Mouse (Mus musculus): ENCODE measurements around the gene Cyren. TPM values are rescaled to one million over a fixed set of nuclear protein-coding genes. Genes with fewer than 3 reads are reported as not detected.

Gene Cyren
- total RNA-seq, 2 experiments from 2014 or later = 5.6 to 7.2 TPM

GRCm38 (mm10) chr6:34865213-34865612 is 12.6 kb downstream of the Cyren start:
- intact Hi-C loops (cut with DNase I) = no loop called here
- H3K4me3 ChIP-seq = no peak overlapping the region
- no peak for DNase-seq (ENCODE audit: extremely low spot score in 1 of 2, low spot score in 2 of 2)
- no peak for TF ChIP-seq CTCF (IDR thresholded peaks at IDR 0.05)
- peak overlapping the region; percentile 55 for H3K27ac ChIP-seq

GRCm38 (mm10) chr6:34863786-34864514 is 13.9 kb downstream of the Cyren start:
- intact Hi-C loops (cut with DNase I) = no loop called here
- H3K27ac ChIP-seq = no peak overlapping the region; the same call in 1 of the 2 replicates

GRCm38 (mm10) chr6:34862791-34863403 is 15.0 kb downstream of the Cyren start, which contains the start of gene Tmem140:
Gene Tmem140 (plus strand): TSS chr6:34863146.
- intact Hi-C loops (cut with DNase I) = no loop called here
- DNase-seq (ENCODE audit: extremely low spot score in 1 of 2, low spot score in 2 of 2) = no peak
- peak within 1 kb of the TSS; percentile 85 for H3K27ac ChIP-seq
- no peak for TF ChIP-seq CTCF (IDR thresholded peaks at IDR 0.05)
- peak within 1 kb of the TSS; percentile 32 for H3K4me3 ChIP-seq

More at GRCm38 (mm10) chr6:34863786-34864514, 13.9 kb downstream of the Cyren start:
- peak overlapping the region; percentile 32 for H3K4me3 ChIP-seq
- TF ChIP-seq CTCF (IDR thresholded peaks at IDR 0.05) = no peak
- no peak for DNase-seq (ENCODE audit: extremely low spot score in 1 of 2, low spot score in 2 of 2)

GRCm38 (mm10) chr6:34862381-34862780 is 15.5 kb downstream of the Cyren start:
- Histone ChIP-seq H3K4me3 (peak overlapping the region; percentile 32), H3K27ac (peak overlapping the region; percentile 85)
- TF ChIP-seq CTCF (IDR thresholded peaks at IDR 0.05) = no peak
- intact Hi-C loops (cut with DNase I) = no loop called here
- DNase-seq (ENCODE audit: extremely low spot score in 1 of 2, low spot score in 2 of 2) = no peak

- no peak overlapping the region for H3K4me3 ChIP-seq
- intact Hi-C loops (cut with DNase I) = no loop called here
- no peak for DNase-seq (ENCODE audit: extremely low spot score in 1 of 2, low spot score in 2 of 2)
- TF ChIP-seq CTCF (IDR thresholded peaks at IDR 0.05) = no peak
- no peak overlapping the region for H3K27ac ChIP-seq
Measured at GRCm38 (mm10) chr6:34861546-34862053, 16.3 kb downstream of the Cyren start.

- intact Hi-C loops (cut with DNase I) = loop anchor here (2.0 kb wide), 1 partner anchor 52 kb away; the partner anchor contains the start of gene Agbl3
- Histone ChIP-seq H3K4me3 (no peak overlapping the region), H3K27ac (no peak overlapping the region)
- no peak for TF ChIP-seq CTCF (IDR thresholded peaks at IDR 0.05)
- DNase-seq (ENCODE audit: extremely low spot score in 1 of 2, low spot score in 2 of 2) = peak in 1 of 2 experiments; percentile 16
Measured at GRCm38 (mm10) chr6:34832352-34832751, 45.5 kb downstream of the Cyren start.

GRCm38 (mm10) chr6:34824406-34824805 is 53.5 kb downstream of the Cyren start:
- Histone ChIP-seq H3K4me3 (no peak overlapping the region), H3K27ac (no peak overlapping the region)
- intact Hi-C loops (cut with DNase I) = no loop called here
- TF ChIP-seq CTCF (IDR thresholded peaks at IDR 0.05) = no peak
- peak in 1 of 2 experiments; percentile 13 for DNase-seq (ENCODE audit: extremely low spot score in 1 of 2, low spot score in 2 of 2)

Other genes with a start within 250 kb of the Cyren start
- 10 to 100 TPM; 13.8 to 14.3 TPM for gene Agbl3, start 97.6 kb downstream of the Cyren start, total RNA-seq (2021)
- 1 to 10 TPM; 3.1 TPM for gene Tmem140, start 14.9 kb downstream of the Cyren start, total RNA-seq (2021)
- gene Wdr91, start 32.8 kb upstream of the Cyren start, total RNA-seq (2021) = 10 to 100 TPM; 29.3 to 30.7 TPM
- gene Stra8, start 42.1 kb upstream of the Cyren start, total RNA-seq (2021) = not detected
- gene Slc23a4, start 110.3 kb upstream of the Cyren start, total RNA-seq (2021) = 1 to 10 TPM; 1.1 to 1.4 TPM

All from left cerebral cortex, adult 2 months (tissue).